Mouse (Mus musculus): ENCODE results near the gene Ankrd13b.

GRCm38 (mm10) chr11:77493512-77494343 lies 4.2 kb upstream of the Ankrd13b start, which contains the start of gene Git1:
- TF ChIP-seq NRF1 (IDR thresholded peaks at IDR 0.05; ENCODE audit: insufficient read depth, low read depth, low read length, poor library complexity, severe bottlenecking) (no peak), MAX (IDR thresholded peaks at IDR 0.05; ENCODE audit: low read length) (no peak; the same call in 1 of the 2 replicates), CTCF (IDR thresholded peaks at IDR 0.05 in 2 of 3, conservative IDR thresholded peaks at IDR 0.05 in 1 of 3; ENCODE audit: control insufficient read depth in 1 of 3, insufficient read depth in 1 of 3, low read depth in 2 of 3, low read length in 3 of 3, poor library complexity in 1 of 3, severe bottlenecking in 1 of 3) (peak in 2 of 3 experiments; percentile 1 to 43; a peak in 2 of 6 replicates), POLR2AphosphoS2 (IDR thresholded peaks at IDR 0.05; ENCODE audit: low read length) (no peak), ZNF384 (IDR thresholded peaks at IDR 0.05; ENCODE audit: low read depth, low read length) (no peak), MAFK (IDR thresholded peaks at IDR 0.05; ENCODE audit: borderline replicate concordance, low read depth, low read length) (no peak), MAZ (IDR thresholded peaks at IDR 0.05; ENCODE audit: low read depth, low read length) (no peak; the same call in 1 of the 2 replicates), MYC (IDR thresholded peaks at IDR 0.05; ENCODE audit: low read depth, low read length) (0 out of 2 replicates have a peak, but pooled peaks have one; percentile 18), UBTF (IDR thresholded peaks at IDR 0.05; ENCODE audit: borderline replicate concordance, insufficient read depth, low read depth, low read length) (no peak), RCOR1 (IDR thresholded peaks at IDR 0.05; ENCODE audit: low read depth, low read length) (no peak), TCF12 (IDR thresholded peaks at IDR 0.05; ENCODE audit: low read depth, low read length) (no peak)
